Mouse (Mus musculus) midbrain, embryonic 13.5 days (tissue): Measurements from ENCODE around the gene Elob. TPM values are rescaled to one million over a fixed set of nuclear protein-coding genes. Genes with fewer than 3 reads are reported as not detected.

Source experiments
- ATAC-seq: fragments of 200-750 bp; cut with Nextera tagmentation; 2 replicates; pipeline ENCODE4 v1.8.0; 2017; ENCODE audit warnings: mild to moderate bottlenecking, moderate TSS enrichment, moderate library complexity
- H3K27ac ChIP-seq: fragments of 300-500 bp; sonication (generic); 2 replicates; pipeline ENCODE4 v1.5.1; 2015; ENCODE audit warnings: inconsistent platforms, mild to moderate bottlenecking, moderate library complexity
- H3K27me3 ChIP-seq: fragments of 300-500 bp; sonication (generic); 2 replicates; pipeline ENCODE4 v1.6.1; 2015; ENCODE audit warnings: mild to moderate bottlenecking, inconsistent platforms
- H3K36me3 ChIP-seq: fragments of 300-500 bp; sonication (generic); 2 replicates; pipeline ENCODE4 v1.6.1; 2015; ENCODE audit warnings: mild to moderate bottlenecking, inconsistent platforms
- H3K4me1 ChIP-seq: fragments of 300-500 bp; sonication (generic); replicated peaks from 2 replicates; pipeline ENCODE4 v1.6.1; 2015; ENCODE audit warnings: inconsistent platforms
- H3K4me2 ChIP-seq: fragments of 300-500 bp; sonication (generic); replicated peaks from 2 replicates; pipeline ENCODE4 v1.6.1; 2015; ENCODE audit warnings: moderate library complexity, mild to moderate bottlenecking, inconsistent platforms
- H3K4me3 ChIP-seq: fragments of 300-500 bp; sonication (generic); replicated peaks from 2 replicates; pipeline ENCODE4 v1.5.1; 2015; ENCODE audit warnings: mild to moderate bottlenecking, inconsistent platforms
- H3K9ac ChIP-seq: fragments of 300-500 bp; sonication (generic); replicated peaks from 2 replicates; pipeline ENCODE4 v1.6.1; 2015; ENCODE audit warnings: mild to moderate bottlenecking, inconsistent platforms
- H3K9me3 ChIP-seq: fragments of 300-500 bp; sonication (generic); 2 replicates; pipeline ENCODE4 v1.6.1; 2016; ENCODE audit warnings: mild to moderate bottlenecking, inconsistent platforms
- WGBS: fragments of 180-500 bp; shearing (Covaris S2); methylation state at CpG from one replicate; pipeline ENCODE4 v1.1.7; 2015; 5-methylcytosine and 5-hydroxymethylcytosine counted together
- polyA plus RNA-seq: library from polyadenylated mRNA; unstranded; fragments of >200 nt; fragmentation: Nextera tagmentation; extraction: Ambion mirVana; gene quantifications from 2 replicates; pipeline ENCODE4 v1.2.1, GENCODE M21; 2015

Gene Elob
- polyA plus RNA-seq = 1,286 and 1,324 TPM in 2 replicates

DNA sequence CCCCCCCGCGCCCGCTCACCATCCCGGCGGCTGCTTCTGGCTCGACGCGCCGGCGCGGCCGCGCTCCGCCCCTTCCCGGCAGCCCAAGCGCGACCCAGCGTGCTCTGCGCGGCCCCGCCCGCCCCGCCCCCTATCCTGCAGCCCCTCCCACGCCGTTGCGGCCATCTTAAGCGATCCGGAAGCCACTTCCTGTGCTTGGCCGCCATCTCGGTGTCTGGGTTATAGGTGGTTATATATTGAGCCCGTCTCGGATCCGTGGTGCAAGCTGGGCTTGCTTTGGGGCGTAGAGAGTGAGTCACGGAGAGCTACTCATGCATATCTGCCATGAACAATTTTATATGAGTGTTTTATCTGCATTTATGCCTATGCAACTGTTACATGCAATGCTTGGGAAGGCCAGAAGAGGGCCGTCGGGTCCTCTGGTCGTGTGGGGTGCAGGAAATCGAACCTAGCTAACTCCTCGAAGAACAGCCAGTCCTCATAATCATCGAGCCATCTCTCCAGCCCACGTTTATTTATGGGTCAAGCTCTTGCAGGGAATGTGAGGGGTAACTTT is at the start of gene Elob:
TSS of gene Elob (minus strand) at position 73 of the 556 bp plus-strand sequence.
- 1% methylated on average over 41 of the region's 42 CpGs for WGBS
- ATAC-seq = peak; percentile 95

DNA sequence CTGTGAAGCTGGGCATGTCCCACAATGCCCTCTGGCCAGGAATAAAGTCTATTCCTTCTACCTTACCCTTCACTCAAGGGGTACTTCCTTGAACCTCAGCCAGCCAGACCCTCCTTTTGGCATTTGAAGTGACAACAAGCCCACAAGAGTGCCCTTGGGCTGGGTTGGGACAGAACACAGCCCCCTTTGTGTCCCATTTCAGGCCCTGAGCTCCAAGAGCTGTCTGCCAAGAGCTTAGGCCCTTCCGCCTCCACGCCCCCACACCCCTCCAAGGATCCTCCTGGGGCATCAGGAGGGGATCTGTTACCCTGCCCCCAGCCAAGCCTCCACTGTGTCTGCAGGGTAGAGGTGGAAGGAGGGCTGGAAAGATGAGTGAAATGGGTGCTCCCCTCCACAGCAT is 48.2 kb upstream of the Elob start:
- no peak overlapping the region for H3K27ac ChIP-seq
- ATAC-seq = no peak
- no peak overlapping the region for H3K4me2 ChIP-seq
- no peak overlapping the region for H3K4me3 ChIP-seq
- no peaks in the 10 kb centered on the region for H3K27me3 ChIP-seq
- H3K9me3 ChIP-seq = no peaks in the 10 kb centered on the region
- no peaks in the 10 kb centered on the region for H3K36me3 ChIP-seq
- no peak overlapping the region for H3K9ac ChIP-seq
- 74% methylated on average over 2 of the region's 2 CpGs for WGBS
- no peaks in the 10 kb centered on the region for H3K4me1 ChIP-seq

More for the DNA sequence above, at the start of gene Elob:
- peak within 1 kb of the TSS; percentile 75 for H3K4me3 ChIP-seq
- H3K27ac ChIP-seq = peak within 1 kb of the TSS; percentile 96
- H3K4me2 ChIP-seq = peak within 1 kb of the TSS; percentile 75
- H3K4me1 ChIP-seq = peaks cover 25% of the 10 kb centered on the region
- peak within 1 kb of the TSS; percentile 92 for H3K9ac ChIP-seq
- peaks cover 20% of the 10 kb centered on the region; the same call in 1 of the 2 replicates for H3K27me3 ChIP-seq
- H3K9me3 ChIP-seq = no peaks in the 10 kb centered on the region
- H3K36me3 ChIP-seq = peaks cover 31% of the 10 kb centered on the region

GRCm38 (mm10) chr17:23876741-23877140 is 47.8 kb upstream of the Elob start:
- H3K27ac ChIP-seq = no peak overlapping the region
- 54% methylated on average over 3 of the region's 3 CpGs for WGBS
- peak; percentile 67; the same call in 1 of the 2 replicates for ATAC-seq

GRCm38 (mm10) chr17:23873884-23874856 is 45.2 kb upstream of the Elob start:
- WGBS = 46% methylated on average over 8 of the region's 8 CpGs

More at GRCm38 (mm10) chr17:23876741-23877140, 47.8 kb upstream of the Elob start:
- H3K9me3 ChIP-seq = no peaks in the 10 kb centered on the region
- H3K9ac ChIP-seq = no peak overlapping the region
- H3K4me2 ChIP-seq = no peak overlapping the region
- no peaks in the 10 kb centered on the region for H3K27me3 ChIP-seq
- H3K4me3 ChIP-seq = no peak overlapping the region
- H3K36me3 ChIP-seq = no peaks in the 10 kb centered on the region
- no peaks in the 10 kb centered on the region for H3K4me1 ChIP-seq

GRCm38 (mm10) chr17:23868513-23868912 is 39.6 kb upstream of the Elob start:
- WGBS = 90% methylated on average over 11 of the region's 11 CpGs
- Histone ChIP-seq H3K9ac (no peak overlapping the region), H3K4me2 (no peak overlapping the region), H3K4me3 (no peak overlapping the region), H3K36me3 (no peaks in the 10 kb centered on the region), H3K27ac (no peak overlapping the region), H3K27me3 (no peaks in the 10 kb centered on the region), H3K9me3 (no peaks in the 10 kb centered on the region), H3K4me1 (no peaks in the 10 kb centered on the region)
- no peak for ATAC-seq

More at GRCm38 (mm10) chr17:23873884-23874856, 45.2 kb upstream of the Elob start:
- ATAC-seq = peak; percentile 37; the same call in 1 of the 2 replicates
- H3K27me3 ChIP-seq = no peaks in the 10 kb centered on the region
- H3K36me3 ChIP-seq = no peaks in the 10 kb centered on the region
- H3K4me1 ChIP-seq = no peaks in the 10 kb centered on the region
- no peak overlapping the region for H3K4me3 ChIP-seq
- H3K4me2 ChIP-seq = no peak overlapping the region
- no peak overlapping the region for H3K9ac ChIP-seq
- no peak overlapping the region for H3K27ac ChIP-seq
- no peaks in the 10 kb centered on the region for H3K9me3 ChIP-seq

DNA sequence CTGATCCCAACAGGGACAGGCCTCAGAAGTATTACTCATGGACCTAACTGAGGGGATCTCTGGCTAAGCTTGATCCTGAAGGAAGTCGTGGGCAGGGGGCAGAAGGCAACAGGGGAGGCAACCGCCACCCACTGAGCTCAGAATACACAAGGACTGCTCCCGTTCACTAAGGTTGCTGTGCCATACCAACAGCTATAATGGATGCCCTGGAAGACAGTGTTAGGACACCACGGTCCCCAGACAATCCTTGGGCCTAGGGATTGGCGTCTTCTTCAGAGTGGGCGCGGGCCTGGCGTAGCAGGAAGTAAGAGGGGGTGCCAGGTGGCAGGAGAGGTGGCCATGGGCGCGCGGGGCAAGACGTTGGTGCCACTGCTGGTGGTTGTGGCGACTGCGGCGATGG is 38.8 kb upstream of the Elob start, which contains the start of gene Prss21:
TSS of gene Prss21 (plus strand) at position 301 of the 400 bp plus-strand sequence.
- no peaks in the 10 kb centered on the region for H3K4me1 ChIP-seq
- WGBS = 81% methylated on average over 15 of the region's 15 CpGs
- H3K4me3 ChIP-seq = no peak within 1 kb of the TSS
- H3K9ac ChIP-seq = no peak within 1 kb of the TSS
- no peaks in the 10 kb centered on the region for H3K27me3 ChIP-seq
- H3K36me3 ChIP-seq = no peaks in the 10 kb centered on the region
- no peaks in the 10 kb centered on the region for H3K9me3 ChIP-seq
- no peak within 1 kb of the TSS for H3K4me2 ChIP-seq
- no peak for ATAC-seq
- H3K27ac ChIP-seq = no peak within 1 kb of the TSS

GRCm38 (mm10) chr17:23862926-23863325 is 34.0 kb upstream of the Elob start:
- Histone ChIP-seq H3K4me1 (no peaks in the 10 kb centered on the region), H3K4me3 (no peak overlapping the region), H3K9ac (no peak overlapping the region), H3K27me3 (0 out of 2 replicates have a peak, but pooled peaks cover 6% of the 10 kb centered on the region), H3K27ac (no peak overlapping the region), H3K9me3 (no peaks in the 10 kb centered on the region), H3K4me2 (no peak overlapping the region), H3K36me3 (no peaks in the 10 kb centered on the region)
- ATAC-seq = no peak
- WGBS = 84% methylated on average over 4 of the region's 4 CpGs

DNA sequence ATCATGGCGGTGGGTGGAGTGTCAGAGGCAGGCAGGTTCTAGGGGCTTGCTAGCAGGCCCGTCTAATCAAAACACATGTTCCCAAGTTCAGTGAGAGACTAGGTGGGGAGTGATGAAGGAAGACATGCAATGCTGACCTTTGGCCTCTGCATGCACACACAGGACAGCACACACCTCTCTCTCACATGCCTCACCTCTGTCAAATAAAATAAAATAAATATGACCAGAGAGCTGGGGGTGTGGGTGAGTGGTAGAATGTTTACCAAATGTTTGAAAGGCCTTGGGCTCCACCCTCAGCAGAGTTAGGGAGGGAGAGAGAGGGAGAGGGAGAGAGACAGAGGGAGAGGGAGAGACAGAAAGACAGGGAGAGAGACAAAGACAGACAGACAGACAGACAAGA is 29.0 kb upstream of the Elob start:
- 0 out of 2 replicates have a peak, but pooled peaks cover 6% of the 10 kb centered on the region for H3K27me3 ChIP-seq
- no peak overlapping the region for H3K27ac ChIP-seq
- H3K4me2 ChIP-seq = no peak overlapping the region
- no peak for ATAC-seq
- 83% methylated on average over 2 of the region's 2 CpGs for WGBS
- no peaks in the 10 kb centered on the region for H3K36me3 ChIP-seq
- no peaks in the 10 kb centered on the region for H3K9me3 ChIP-seq
- no peak overlapping the region for H3K9ac ChIP-seq
- H3K4me1 ChIP-seq = no peaks in the 10 kb centered on the region
- H3K4me3 ChIP-seq = no peak overlapping the region

DNA sequence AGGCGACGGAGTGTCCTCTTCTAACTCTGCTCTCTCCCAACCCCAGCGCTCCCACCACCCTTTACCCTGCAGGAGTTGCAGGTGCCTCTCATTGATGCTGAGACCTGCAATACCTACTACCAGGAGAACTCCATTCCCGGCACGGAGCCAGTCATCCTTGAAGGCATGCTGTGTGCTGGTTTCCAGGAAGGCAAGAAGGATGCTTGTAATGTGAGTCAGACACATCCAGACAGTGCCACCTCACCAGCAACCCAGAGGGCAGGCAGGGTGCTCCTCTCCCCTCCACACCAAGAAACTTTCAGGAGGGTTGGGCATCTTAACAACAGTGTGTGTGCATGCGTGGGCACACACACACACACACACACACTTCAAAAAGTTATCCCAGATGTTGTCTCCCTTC is 28.3 kb upstream of the Elob start:
- H3K36me3 ChIP-seq = no peaks in the 10 kb centered on the region
- 83% methylated on average over 6 of the region's 6 CpGs for WGBS
- H3K27ac ChIP-seq = no peak overlapping the region
- no peak for ATAC-seq
- H3K9ac ChIP-seq = no peak overlapping the region
- 0 out of 2 replicates have a peak, but pooled peaks cover 6% of the 10 kb centered on the region for H3K27me3 ChIP-seq
- no peaks in the 10 kb centered on the region for H3K9me3 ChIP-seq
- no peak overlapping the region for H3K4me2 ChIP-seq
- H3K4me3 ChIP-seq = no peak overlapping the region
- H3K4me1 ChIP-seq = no peaks in the 10 kb centered on the region

GRCm38 (mm10) chr17:23854229-23854765 is 25.4 kb upstream of the Elob start:
- no peak overlapping the region for H3K4me2 ChIP-seq
- H3K4me1 ChIP-seq = no peaks in the 10 kb centered on the region
- 86% methylated on average over 10 of the region's 10 CpGs for WGBS
- no peak for ATAC-seq
- no peak overlapping the region for H3K9ac ChIP-seq
- H3K9me3 ChIP-seq = no peaks in the 10 kb centered on the region
- H3K27ac ChIP-seq = no peak overlapping the region
- H3K4me3 ChIP-seq = no peak overlapping the region
- no peaks in the 10 kb centered on the region for H3K36me3 ChIP-seq
- no peaks in the 10 kb centered on the region for H3K27me3 ChIP-seq

DNA sequence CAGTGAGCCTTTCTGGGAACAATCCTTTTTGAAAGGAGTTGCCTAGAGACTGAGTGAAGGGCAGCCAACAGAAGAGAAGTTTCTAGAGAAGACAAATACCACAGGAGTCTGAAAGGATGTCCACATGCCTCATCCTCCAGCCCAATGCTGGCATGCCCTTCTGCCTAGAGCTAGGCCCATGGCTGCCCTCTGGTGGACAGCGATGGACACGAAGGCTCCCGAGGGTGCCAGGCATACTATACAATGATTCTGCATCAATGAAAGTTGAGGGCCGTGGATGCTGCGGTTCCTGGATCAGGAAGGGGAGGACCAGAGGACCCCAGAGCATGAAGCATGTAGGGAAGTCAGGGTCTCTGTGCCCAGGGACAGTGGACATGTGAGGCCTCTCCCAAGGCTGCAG is 24.4 kb upstream of the Elob start:
- H3K27me3 ChIP-seq = 0 out of 2 replicates have a peak, but pooled peaks cover 1% of the 10 kb centered on the region
- WGBS = 36% methylated on average over 5 of the region's 5 CpGs
- no peak overlapping the region for H3K4me3 ChIP-seq
- no peak overlapping the region for H3K4me2 ChIP-seq
- H3K4me1 ChIP-seq = no peaks in the 10 kb centered on the region
- H3K36me3 ChIP-seq = no peaks in the 10 kb centered on the region
- H3K9me3 ChIP-seq = no peaks in the 10 kb centered on the region
- peak; percentile 55; the same call in 1 of the 2 replicates for ATAC-seq
- no peak overlapping the region for H3K9ac ChIP-seq
- no peak overlapping the region for H3K27ac ChIP-seq
